Mouse (Mus musculus) neural tube, embryonic 12.5 days (tissue): ENCODE results near the gene Slc35a3. TPM values are rescaled to one million over a fixed set of nuclear protein-coding genes. Genes with fewer than 3 reads are reported as not detected.

Experiments used
- ATAC-seq: fragments of 200-750 bp; cut with Nextera tagmentation; 2 replicates; pipeline ENCODE4 v1.8.0; 2017; ENCODE audit warnings: low read depth, mild to moderate bottlenecking, moderate TSS enrichment, moderate library complexity; ENCODE audit not compliant: low FRiP score
- H3K27ac ChIP-seq: fragments of 300-500 bp; sonication (generic); 2 replicates; pipeline ENCODE4 v1.5.1; 2016
- H3K27me3 ChIP-seq: fragments of 300-500 bp; sonication (generic); replicated peaks from 2 replicates; pipeline ENCODE4 v1.6.1; 2016; ENCODE audit warnings: mild to moderate bottlenecking
- H3K36me3 ChIP-seq: fragments of 300-500 bp; sonication (generic); 2 replicates; pipeline ENCODE4 v1.6.1; 2016; ENCODE audit warnings: mild to moderate bottlenecking
- H3K4me1 ChIP-seq: fragments of 300-500 bp; sonication (generic); 2 replicates; pipeline ENCODE4 v1.6.1; 2016
- H3K4me2 ChIP-seq: fragments of 300-500 bp; sonication (generic); replicated peaks from 2 replicates; pipeline ENCODE4 v1.6.1; 2016; ENCODE audit warnings: mild to moderate bottlenecking
- H3K4me3 ChIP-seq: fragments of 300-500 bp; sonication (generic); 2 replicates; pipeline ENCODE4 v1.5.1; 2016
- H3K9ac ChIP-seq: fragments of 300-500 bp; sonication (generic); 2 replicates; pipeline ENCODE4 v1.6.1; 2016; ENCODE audit warnings: mild to moderate bottlenecking
- H3K9me3 ChIP-seq: fragments of 300-500 bp; sonication (generic); 2 replicates; pipeline ENCODE4 v1.6.1; 2016; ENCODE audit warnings: mild to moderate bottlenecking
- WGBS: fragments of 180-500 bp; shearing (Covaris S2); methylation state at CpG from one replicate; pipeline ENCODE4 v1.1.7; 2016; 5-methylcytosine and 5-hydroxymethylcytosine counted together
- polyA plus RNA-seq: library from polyadenylated mRNA; unstranded; fragments of >200 nt; fragmentation: Nextera tagmentation; extraction: Ambion mirVana; gene quantifications from 2 replicates; pipeline ENCODE4 v1.2.1, GENCODE M21; 2016

The Slc35a3 gene
- polyA plus RNA-seq, 1 experiment from 2014 or later: 9.1 TPM

GRCm38 (mm10) chr3:116722980-116723379 is 10.3 kb upstream of the Slc35a3 start:
- Histone ChIP-seq H3K27ac (no peak overlapping the region), H3K9me3 (no peaks in the 10 kb centered on the region), H3K36me3 (no peaks in the 10 kb centered on the region), H3K27me3 (no peaks in the 10 kb centered on the region), H3K4me1 (no peaks in the 10 kb centered on the region), H3K4me2 (no peak overlapping the region), H3K4me3 (no peak overlapping the region), H3K9ac (no peak overlapping the region)
- no peak for ATAC-seq
- 81% methylated on average over 4 of the region's 4 CpGs for WGBS

DNA sequence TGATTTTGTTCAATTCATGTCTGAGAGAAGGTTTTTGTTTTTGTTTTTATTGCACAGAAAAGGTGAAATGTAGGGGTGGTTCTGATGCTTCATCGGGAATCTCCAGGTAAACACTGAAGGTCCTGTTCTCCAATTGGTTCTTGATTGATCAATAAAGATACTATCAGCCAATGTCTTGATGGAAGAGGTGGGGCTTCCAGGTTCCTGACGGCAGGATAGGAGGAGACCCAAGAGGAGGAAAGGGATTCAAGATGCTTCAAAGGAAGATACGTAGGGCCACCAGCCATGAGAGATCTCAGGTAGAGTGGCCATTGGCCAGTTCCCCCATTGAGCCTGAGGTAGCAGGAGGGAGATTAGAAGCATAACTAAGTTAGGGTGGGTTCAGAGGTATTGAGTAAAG is 6.3 kb upstream of the Slc35a3 start:
- no peak for ATAC-seq
- no peak overlapping the region for H3K4me3 ChIP-seq
- no peak overlapping the region for H3K4me2 ChIP-seq
- no peak overlapping the region for H3K9ac ChIP-seq
- no peaks in the 10 kb centered on the region for H3K9me3 ChIP-seq
- no peak overlapping the region for H3K27ac ChIP-seq
- H3K36me3 ChIP-seq: no peaks in the 10 kb centered on the region
- H3K4me1 ChIP-seq: no peaks in the 10 kb centered on the region
- H3K27me3 ChIP-seq: no peaks in the 10 kb centered on the region
- 64% methylated on average over 3 of the region's 3 CpGs for WGBS

- Histone ChIP-seq H3K4me2 (peak overlapping the region; percentile 78; the same call in 1 of the 2 replicates), H3K9ac (no peak overlapping the region), H3K9me3 (no peaks in the 10 kb centered on the region), H3K4me3 (no peak overlapping the region), H3K27ac (no peak overlapping the region), H3K36me3 (no peaks in the 10 kb centered on the region), H3K4me1 (peaks cover 9% of the 10 kb centered on the region), H3K27me3 (peaks cover 4% of the 10 kb centered on the region)
- ATAC-seq: no peak
- 35% methylated on average over 5 of the region's 5 CpGs for WGBS
Measured at GRCm38 (mm10) chr3:116713031-116713430, 400 bp upstream of the Slc35a3 start.

DNA sequence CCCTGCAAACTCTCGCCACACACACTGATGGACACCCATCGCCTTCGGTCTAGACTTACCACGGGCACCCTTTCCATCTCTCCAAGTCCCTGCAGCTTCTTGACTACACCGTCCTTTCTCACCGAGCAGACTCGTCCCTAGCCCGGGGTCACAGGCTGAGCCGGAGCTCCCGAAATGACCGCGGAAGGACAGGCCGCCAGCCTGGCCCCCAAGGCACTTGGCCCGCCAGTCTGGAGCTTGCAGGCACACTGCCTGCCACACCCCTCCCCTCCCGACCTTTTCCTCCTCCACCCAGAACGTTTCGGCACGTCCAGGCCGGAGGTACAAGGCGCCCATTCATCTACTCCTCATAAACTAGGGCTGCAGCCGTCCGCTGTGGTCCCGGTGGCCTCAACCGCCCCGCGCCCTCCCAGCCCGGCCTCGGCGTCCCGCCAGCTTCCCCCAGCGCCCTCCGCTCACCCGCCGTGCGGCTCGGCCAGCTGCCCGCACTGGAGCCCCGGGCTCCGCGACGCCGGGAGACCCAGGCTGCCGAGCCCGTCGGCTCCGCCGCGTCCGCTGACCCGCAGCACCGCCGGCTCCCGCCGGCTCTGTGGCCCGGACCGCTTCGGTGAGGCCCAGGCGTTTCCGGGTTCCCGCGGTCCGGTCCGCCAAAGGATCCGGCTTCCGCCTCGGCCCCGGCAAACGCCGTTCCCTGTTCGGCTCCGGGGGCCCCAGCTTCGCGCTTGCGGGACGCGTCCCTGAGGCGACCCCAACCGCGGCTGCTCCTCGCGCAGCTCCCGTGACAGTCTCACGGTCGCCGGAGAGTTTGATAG is 801 bp downstream of the Slc35a3 start:
- H3K4me1 ChIP-seq: peaks cover 9% of the 10 kb centered on the region
- peak overlapping the region; percentile 83 for H3K4me3 ChIP-seq
- H3K27ac ChIP-seq: peak overlapping the region; percentile 46; the same call in 1 of the 2 replicates
- peak overlapping the region; percentile 78 for H3K4me2 ChIP-seq
- WGBS: under 1% methylated on average over 85 of the region's 85 CpGs
- peaks cover 4% of the 10 kb centered on the region for H3K27me3 ChIP-seq
- no peaks in the 10 kb centered on the region for H3K36me3 ChIP-seq
- H3K9me3 ChIP-seq: no peaks in the 10 kb centered on the region
- peak; percentile 87 for ATAC-seq
- H3K9ac ChIP-seq: peak overlapping the region; percentile 86

GRCm38 (mm10) chr3:116710941-116711340 is 1.7 kb downstream of the Slc35a3 start:
- H3K27ac ChIP-seq: no peak overlapping the region
- no peak; the same call in 1 of the 2 replicates for ATAC-seq
- WGBS: 47% methylated on average over 9 of the region's 9 CpGs
- H3K4me1 ChIP-seq: peaks cover 9% of the 10 kb centered on the region
- H3K4me2 ChIP-seq: peak overlapping the region; percentile 78
- peak overlapping the region; percentile 83; the same call in 1 of the 2 replicates for H3K4me3 ChIP-seq
- H3K9me3 ChIP-seq: no peaks in the 10 kb centered on the region
- no peaks in the 10 kb centered on the region for H3K36me3 ChIP-seq
- H3K9ac ChIP-seq: no peak overlapping the region
- peaks cover 4% of the 10 kb centered on the region for H3K27me3 ChIP-seq

- H3K27ac ChIP-seq: no peak overlapping the region
- H3K4me1 ChIP-seq: peaks cover under 1% of the 10 kb centered on the region
- H3K4me2 ChIP-seq: no peak overlapping the region
- no peak overlapping the region for H3K9ac ChIP-seq
- no peaks in the 10 kb centered on the region for H3K36me3 ChIP-seq
- no peak overlapping the region for H3K4me3 ChIP-seq
- WGBS: 85% methylated on average over 1 of the region's 1 CpGs
- H3K9me3 ChIP-seq: no peaks in the 10 kb centered on the region
- no peak for ATAC-seq
- H3K27me3 ChIP-seq: no peaks in the 10 kb centered on the region
Measured at GRCm38 (mm10) chr3:116705637-116706204, 6.9 kb downstream of the Slc35a3 start.

DNA sequence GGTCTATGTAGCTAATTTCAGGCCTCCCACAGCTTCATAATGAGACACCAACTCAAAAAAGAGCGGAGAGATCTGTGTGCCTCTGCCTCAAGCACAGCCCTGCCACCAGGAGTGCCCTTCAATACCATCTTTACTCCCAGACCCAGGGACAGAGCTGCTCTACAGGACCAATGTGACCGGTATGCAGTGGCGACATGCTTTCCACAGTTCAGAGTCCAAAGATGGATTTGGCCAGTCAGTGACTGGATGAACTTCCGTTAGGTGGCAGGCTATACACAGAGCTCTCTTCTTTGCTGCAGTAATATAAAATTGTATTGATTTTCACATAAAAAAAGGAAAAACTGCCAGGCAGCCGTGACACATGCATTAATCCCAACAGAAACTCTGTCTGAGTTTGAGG is 8.8 kb downstream of the Slc35a3 start:
- WGBS: 86% methylated on average over 5 of the region's 5 CpGs
- no peak for ATAC-seq
- Histone ChIP-seq H3K27me3 (no peaks in the 10 kb centered on the region), H3K36me3 (no peaks in the 10 kb centered on the region), H3K9me3 (no peaks in the 10 kb centered on the region), H3K4me3 (no peak overlapping the region), H3K27ac (no peak overlapping the region), H3K4me2 (no peak overlapping the region), H3K9ac (no peak overlapping the region), H3K4me1 (no peaks in the 10 kb centered on the region)

GRCm38 (mm10) chr3:116702647-116703272 is 9.9 kb downstream of the Slc35a3 start:
- no peak overlapping the region for H3K4me3 ChIP-seq
- ATAC-seq: no peak
- no peak overlapping the region for H3K9ac ChIP-seq
- H3K27ac ChIP-seq: no peak overlapping the region
- no peaks in the 10 kb centered on the region for H3K27me3 ChIP-seq
- no peaks in the 10 kb centered on the region for H3K36me3 ChIP-seq
- H3K9me3 ChIP-seq: no peaks in the 10 kb centered on the region
- H3K4me2 ChIP-seq: no peak overlapping the region
- no peaks in the 10 kb centered on the region for H3K4me1 ChIP-seq
- 86% methylated on average over 1 of the region's 1 CpGs for WGBS

DNA sequence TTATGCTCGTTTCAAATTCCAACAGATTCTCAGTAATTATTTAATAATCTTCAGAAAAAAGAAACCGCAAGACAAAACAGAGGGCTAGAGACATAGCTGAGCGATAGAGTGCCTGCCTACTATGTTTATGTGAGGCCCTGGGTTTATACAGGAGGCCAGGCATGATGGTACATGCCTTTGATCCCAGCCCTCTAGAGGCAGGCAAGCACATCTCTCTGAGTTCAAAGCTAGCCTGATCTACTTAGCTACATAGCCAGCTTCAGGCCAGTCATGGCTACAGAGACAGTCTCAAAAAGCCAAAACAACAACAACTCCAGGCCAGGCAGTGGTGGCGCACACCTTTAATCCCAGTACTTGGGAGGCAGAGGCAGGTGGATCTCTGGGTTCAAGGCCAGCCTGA is 11.0 kb downstream of the Slc35a3 start:
- H3K4me3 ChIP-seq: no peak overlapping the region
- no peak overlapping the region for H3K27ac ChIP-seq
- H3K27me3 ChIP-seq: no peaks in the 10 kb centered on the region
- no peak overlapping the region for H3K4me2 ChIP-seq
- H3K4me1 ChIP-seq: no peaks in the 10 kb centered on the region
- H3K9me3 ChIP-seq: no peaks in the 10 kb centered on the region
- ATAC-seq: no peak
- H3K9ac ChIP-seq: no peak overlapping the region
- H3K36me3 ChIP-seq: no peaks in the 10 kb centered on the region
- 97% methylated on average over 4 of the region's 4 CpGs for WGBS

DNA sequence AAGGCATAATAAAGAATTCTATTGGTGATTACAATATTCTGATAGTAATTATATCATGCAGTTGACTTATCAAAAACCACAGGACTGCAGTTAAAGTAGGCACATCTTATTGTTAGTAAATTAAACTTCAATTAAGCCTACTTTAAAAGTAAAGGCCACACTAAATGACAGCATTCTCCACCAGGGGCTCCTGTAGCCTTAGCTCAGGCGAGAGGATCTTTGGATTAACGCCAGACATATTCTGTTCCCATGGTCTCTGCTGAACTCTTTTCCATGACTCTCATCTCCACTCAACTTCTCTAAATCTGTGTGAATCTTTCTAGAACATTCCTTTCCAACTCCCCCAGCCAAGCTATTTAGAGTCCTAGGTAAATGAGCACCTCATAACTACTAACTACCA is 13.8 kb downstream of the Slc35a3 start:
- ATAC-seq: no peak
- H3K27me3 ChIP-seq: no peaks in the 10 kb centered on the region
- H3K27ac ChIP-seq: no peak overlapping the region
- no peaks in the 10 kb centered on the region for H3K9me3 ChIP-seq
- WGBS: 95% methylated on average over 2 of the region's 2 CpGs
- H3K4me3 ChIP-seq: no peak overlapping the region
- H3K9ac ChIP-seq: no peak overlapping the region
- H3K4me1 ChIP-seq: no peaks in the 10 kb centered on the region
- H3K36me3 ChIP-seq: peaks cover 2% of the 10 kb centered on the region; the same call in 1 of the 2 replicates
- H3K4me2 ChIP-seq: no peak overlapping the region

DNA sequence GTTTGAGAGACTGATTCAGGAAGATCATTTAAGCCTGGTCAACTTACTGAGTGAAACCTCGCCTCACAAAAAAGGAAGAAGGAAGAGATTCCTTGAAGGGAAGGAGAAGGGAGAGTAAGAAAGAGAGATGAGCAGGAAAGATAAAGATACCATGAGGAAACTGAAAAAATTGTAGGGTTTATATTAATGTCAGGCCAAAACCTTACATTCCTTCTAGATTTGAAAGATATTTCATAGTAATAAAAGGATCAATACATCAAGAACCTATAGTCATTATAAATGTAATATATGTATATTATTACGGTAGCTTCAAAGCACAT is 17.0 kb downstream of the Slc35a3 start:
- H3K4me3 ChIP-seq: no peak overlapping the region
- peaks cover 3% of the 10 kb centered on the region; the same call in 1 of the 2 replicates for H3K36me3 ChIP-seq
- H3K4me1 ChIP-seq: no peaks in the 10 kb centered on the region
- H3K9ac ChIP-seq: no peak overlapping the region
- no peak overlapping the region for H3K27ac ChIP-seq
- H3K27me3 ChIP-seq: no peaks in the 10 kb centered on the region
- no peak overlapping the region for H3K4me2 ChIP-seq
- no peaks in the 10 kb centered on the region for H3K9me3 ChIP-seq
- no peak for ATAC-seq
- 91% methylated on average over 2 of the region's 2 CpGs for WGBS

DNA sequence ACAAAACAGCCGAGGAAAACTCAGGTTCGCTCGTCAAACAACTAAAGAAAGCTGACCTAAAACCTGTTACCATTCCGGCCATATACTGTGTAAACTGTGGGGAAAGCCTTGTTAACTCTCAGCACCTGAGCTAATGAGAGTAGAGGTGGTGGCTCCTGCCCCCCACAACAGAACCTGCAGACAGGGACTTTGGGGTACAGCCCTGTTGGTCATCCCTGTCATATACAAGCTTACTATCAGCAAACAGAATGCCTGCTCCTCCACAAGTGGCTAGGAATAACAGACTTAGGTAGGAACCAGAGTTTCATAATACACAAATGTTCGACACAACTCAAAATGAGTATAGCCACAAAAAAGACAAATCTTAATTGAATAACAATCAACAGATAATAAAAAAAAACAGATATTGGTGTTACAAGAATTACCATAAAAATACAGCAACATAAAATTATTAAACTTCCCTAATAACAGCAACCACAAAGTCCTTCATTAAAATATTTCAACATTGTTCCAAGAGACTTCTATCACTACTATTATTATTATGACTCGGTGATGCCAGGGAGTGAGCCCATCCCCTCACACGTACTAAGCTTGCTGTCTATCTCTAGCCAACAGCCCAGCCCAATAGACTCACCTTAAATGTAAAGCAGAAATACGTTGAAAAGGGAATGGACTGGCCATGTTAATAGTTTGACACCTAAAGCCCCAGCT is 17.5 kb downstream of the Slc35a3 start:
- H3K36me3 ChIP-seq: peaks cover 3% of the 10 kb centered on the region; the same call in 1 of the 2 replicates
- no peak overlapping the region for H3K9ac ChIP-seq
- ATAC-seq: no peak
- no peak overlapping the region for H3K4me2 ChIP-seq
- WGBS: 93% methylated on average over 8 of the region's 8 CpGs
- H3K27me3 ChIP-seq: no peaks in the 10 kb centered on the region
- no peaks in the 10 kb centered on the region for H3K4me1 ChIP-seq
- no peak overlapping the region for H3K27ac ChIP-seq
- H3K9me3 ChIP-seq: no peaks in the 10 kb centered on the region
- H3K4me3 ChIP-seq: no peak overlapping the region
